Mouse (Mus musculus) forebrain, embryonic 10.5 days (tissue): ENCODE measurements at regions not wholly inside any gene's neighbourhood (a gene's known extent, or its start where the extent isn't known, plus 50 kb on each side); places are given as distances from the start of the nearest gene placed in this dataset.

Experiments used
- DNase-seq: peaks from one replicate; pipeline ENCODE4 v3.0.0-alpha.2; 2017; ENCODE audit warnings: low spot score; ENCODE audit errors: extremely low spot score
- H3K27ac ChIP-seq: fragments of 300-500 bp; sonication (generic); 2 replicates; pipeline ENCODE4 v1.5.1; 2016; ENCODE audit warnings: mild to moderate bottlenecking
- H3K27me3 ChIP-seq: fragments of 300-500 bp; sonication (generic); 2 replicates; pipeline ENCODE4 v1.6.1; 2016; ENCODE audit warnings: mild to moderate bottlenecking; ENCODE audit not compliant: poor library complexity, severe bottlenecking
- H3K36me3 ChIP-seq: fragments of 300-500 bp; sonication (generic); replicated peaks from 2 replicates; pipeline ENCODE4 v1.6.1; 2016; ENCODE audit warnings: mild to moderate bottlenecking, moderate library complexity
- H3K4me1 ChIP-seq: fragments of 300-500 bp; sonication (generic); 2 replicates; pipeline ENCODE4 v1.6.1; 2016
- H3K4me3 ChIP-seq: fragments of 300-500 bp; sonication (generic); 2 replicates; pipeline ENCODE4 v1.5.1; 2016; ENCODE audit warnings: mild to moderate bottlenecking, moderate library complexity
- H3K9me3 ChIP-seq: fragments of 300-500 bp; sonication (generic); 2 replicates; pipeline ENCODE4 v1.6.1; 2016; ENCODE audit warnings: mild to moderate bottlenecking, moderate library complexity
- WGBS: fragments of 180-500 bp; shearing (Covaris S2); methylation state at CpG from one replicate; pipeline ENCODE4 v1.1.7; 2016; 5-methylcytosine and 5-hydroxymethylcytosine counted together

DNA sequence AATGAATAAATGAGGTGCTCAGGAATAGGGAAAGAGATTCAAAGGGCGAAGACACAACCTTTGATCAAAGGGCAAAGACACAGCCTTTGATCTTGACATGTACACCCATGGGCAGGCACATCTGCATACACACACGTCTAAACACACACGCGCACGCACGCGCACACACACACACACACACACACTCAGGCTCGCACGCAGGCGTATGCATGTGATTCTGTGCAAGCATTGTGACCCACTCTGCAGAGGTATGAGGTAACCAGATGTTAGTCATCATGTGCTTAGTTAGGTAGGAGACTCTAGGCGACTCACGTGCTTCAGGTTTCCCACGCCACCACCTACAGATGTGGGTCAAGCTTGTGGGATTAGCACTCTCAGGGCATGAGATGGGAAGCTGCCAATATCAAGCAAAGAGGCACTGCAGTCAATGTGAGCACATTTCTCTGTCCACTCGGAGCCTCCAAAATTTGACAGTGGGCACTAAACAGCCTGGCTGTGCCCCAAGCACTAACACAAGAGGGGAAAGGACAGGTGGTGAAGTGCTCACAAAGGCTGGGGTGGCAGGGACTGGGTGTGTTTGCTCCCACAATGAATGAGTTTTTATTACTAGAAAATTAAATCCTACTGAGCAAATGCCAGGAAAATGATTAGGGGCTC is 123.3 kb upstream of the Slc44a1 start:
- peak overlapping the region; percentile 76 for H3K27ac ChIP-seq
- H3K4me3 ChIP-seq = no peak overlapping the region
- no peaks in the 10 kb centered on the region for H3K36me3 ChIP-seq
- WGBS = 93% methylated on average over 14 of the region's 14 CpGs
- H3K4me1 ChIP-seq = peaks cover 11% of the 10 kb centered on the region
- no peak for DNase-seq
- no peaks in the 10 kb centered on the region for H3K9me3 ChIP-seq
- H3K27me3 ChIP-seq = no peaks in the 10 kb centered on the region

GRCm38 (mm10) chr4:53315876-53316762 is 124.1 kb upstream of the Slc44a1 start:
- Histone ChIP-seq H3K27me3 (no peaks in the 10 kb centered on the region), H3K27ac (no peak overlapping the region), H3K36me3 (no peaks in the 10 kb centered on the region), H3K4me1 (peaks cover 11% of the 10 kb centered on the region), H3K4me3 (no peak overlapping the region), H3K9me3 (no peaks in the 10 kb centered on the region)
- no peak for DNase-seq
- WGBS = 85% methylated on average over 13 of the region's 13 CpGs

- WGBS = 91% methylated on average over 7 of the region's 7 CpGs
- H3K4me1 ChIP-seq = peaks cover 11% of the 10 kb centered on the region
- no peak for DNase-seq
- H3K27me3 ChIP-seq = no peaks in the 10 kb centered on the region
- H3K4me3 ChIP-seq = no peak overlapping the region
- H3K9me3 ChIP-seq = no peaks in the 10 kb centered on the region
- H3K36me3 ChIP-seq = no peaks in the 10 kb centered on the region
- no peak overlapping the region for H3K27ac ChIP-seq
These were observed 124.9 kb upstream of the Slc44a1 start for GRCm38 (mm10) chr4:53315121-53315875.

DNA sequence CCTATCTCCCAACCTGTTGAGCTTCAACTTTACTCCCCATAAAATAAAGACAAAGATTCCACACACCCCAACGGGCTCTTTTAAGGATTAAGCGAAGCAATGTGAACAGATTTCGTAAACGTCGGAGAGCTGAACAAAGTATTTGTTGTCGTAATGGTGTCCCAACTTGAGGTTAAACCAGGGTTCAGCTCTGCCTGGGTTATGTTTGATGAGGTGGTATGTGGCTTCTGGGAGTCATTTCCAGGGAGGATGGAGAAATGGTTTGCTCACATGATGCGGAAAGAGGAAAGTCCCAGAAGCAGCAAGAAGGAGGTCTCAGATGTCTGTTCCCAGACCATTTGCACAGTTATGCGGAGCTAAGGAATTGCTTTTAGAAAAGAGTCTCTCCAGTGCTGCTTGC is 126.1 kb upstream of the Slc44a1 start:
- H3K36me3 ChIP-seq = no peaks in the 10 kb centered on the region

DNA sequence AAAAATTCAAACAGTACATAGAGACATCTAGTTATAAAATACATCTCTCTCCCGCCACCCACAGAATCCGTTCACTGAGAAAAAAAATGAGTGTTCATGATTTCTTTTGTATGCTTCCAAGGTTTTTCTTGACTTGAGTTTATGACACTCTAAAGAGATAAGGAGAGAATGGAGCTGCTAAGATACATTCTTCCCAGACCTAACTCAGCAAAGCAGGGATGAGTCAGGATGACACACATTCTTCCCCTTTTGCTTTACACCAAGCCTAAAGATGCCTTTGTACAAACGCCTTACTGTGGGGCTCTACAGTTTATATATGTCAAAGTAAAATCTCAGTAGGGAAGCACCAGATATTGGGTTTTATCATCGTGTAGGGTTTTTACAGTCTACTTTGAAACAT is 133.1 kb upstream of the Slc44a1 start:
- no peak for DNase-seq
- Histone ChIP-seq H3K27ac (no peak overlapping the region), H3K27me3 (no peaks in the 10 kb centered on the region), H3K4me1 (no peaks in the 10 kb centered on the region), H3K9me3 (no peaks in the 10 kb centered on the region), H3K4me3 (no peak overlapping the region), H3K36me3 (no peaks in the 10 kb centered on the region)
- WGBS = 89% methylated on average over 4 of the region's 4 CpGs

More for the DNA sequence above, 126.1 kb upstream of the Slc44a1 start:
- WGBS = 95% methylated on average over 8 of the region's 8 CpGs
- H3K9me3 ChIP-seq = no peaks in the 10 kb centered on the region
- no peak overlapping the region for H3K27ac ChIP-seq
- H3K4me1 ChIP-seq = peaks cover 11% of the 10 kb centered on the region
- H3K4me3 ChIP-seq = no peak overlapping the region
- no peak for DNase-seq
- H3K27me3 ChIP-seq = no peaks in the 10 kb centered on the region

- no peak overlapping the region for H3K27ac ChIP-seq
- no peaks in the 10 kb centered on the region for H3K36me3 ChIP-seq
- DNase-seq = no peak
- no peak overlapping the region for H3K4me3 ChIP-seq
- H3K9me3 ChIP-seq = no peaks in the 10 kb centered on the region
- H3K4me1 ChIP-seq = no peaks in the 10 kb centered on the region
- no peaks in the 10 kb centered on the region for H3K27me3 ChIP-seq
- WGBS = 87% methylated on average over 4 of the region's 4 CpGs
These were observed 135.3 kb upstream of the Slc44a1 start for GRCm38 (mm10) chr4:53304782-53305385.

GRCm38 (mm10) chr4:53304290-53304654 is 135.9 kb upstream of the Slc44a1 start:
- Histone ChIP-seq H3K36me3 (no peaks in the 10 kb centered on the region), H3K4me1 (no peaks in the 10 kb centered on the region), H3K4me3 (no peak overlapping the region), H3K27ac (no peak overlapping the region), H3K9me3 (no peaks in the 10 kb centered on the region), H3K27me3 (no peaks in the 10 kb centered on the region)
- WGBS = 88% methylated on average over 2 of the region's 2 CpGs
- no peak for DNase-seq

DNA sequence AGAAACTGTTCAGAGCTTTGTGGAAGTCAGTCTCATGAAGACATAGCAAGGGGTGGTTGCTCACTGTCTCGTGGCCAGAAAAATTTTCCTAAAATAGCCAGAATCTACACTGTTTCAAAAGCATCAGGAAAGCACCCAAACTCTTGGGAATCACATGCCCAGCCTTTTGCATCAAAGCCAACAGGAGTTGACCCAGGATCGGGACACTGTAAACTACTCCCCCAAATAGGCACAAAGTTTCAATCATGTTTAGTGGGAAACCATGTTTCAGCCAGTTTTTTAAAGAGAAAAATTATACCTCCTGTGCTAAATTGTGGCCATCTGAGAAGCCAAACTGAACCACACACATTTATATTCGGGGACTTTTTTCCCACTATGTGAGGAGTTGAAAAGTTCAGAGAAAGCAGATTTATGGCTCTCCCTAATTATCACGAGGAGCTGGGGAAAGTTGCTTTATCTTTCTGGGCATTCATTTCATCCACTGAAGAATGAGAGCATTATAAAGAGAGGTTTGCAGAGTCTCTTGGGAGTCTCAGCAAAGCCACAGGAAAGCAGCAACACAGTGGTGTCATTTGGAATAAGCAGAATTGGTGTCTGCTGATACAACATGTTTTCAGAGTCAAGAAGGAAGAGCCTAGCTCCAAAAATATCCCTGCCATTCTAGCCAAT is 136.5 kb upstream of the Slc44a1 start:
- Histone ChIP-seq H3K9me3 (no peaks in the 10 kb centered on the region), H3K4me3 (no peak overlapping the region)
- 81% methylated on average over 4 of the region's 4 CpGs for WGBS

DNA sequence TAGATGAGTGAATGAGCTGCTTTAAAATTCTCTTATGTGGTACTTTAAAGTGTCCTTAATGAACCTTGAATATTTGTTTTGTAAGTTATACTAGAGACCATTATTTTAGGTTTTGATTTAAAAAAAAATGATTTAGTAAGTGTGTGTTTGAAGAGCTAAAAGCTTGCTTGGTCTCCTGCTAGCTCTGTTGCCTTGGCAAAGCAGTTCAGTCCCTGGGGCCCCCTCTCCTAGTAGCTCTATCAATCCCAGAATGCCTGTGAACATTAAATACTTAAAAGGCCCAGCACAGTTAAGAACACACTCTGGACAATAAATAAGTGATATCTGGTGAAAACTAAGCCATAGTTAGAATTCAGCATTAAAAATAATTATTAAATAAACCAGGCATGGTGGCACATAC is 138.3 kb upstream of the Abca1 start:
- no peaks in the 10 kb centered on the region for H3K36me3 ChIP-seq
- no peak overlapping the region for H3K27ac ChIP-seq
- no peaks in the 10 kb centered on the region for H3K27me3 ChIP-seq
- no peaks in the 10 kb centered on the region for H3K4me1 ChIP-seq
- no peak overlapping the region for H3K4me3 ChIP-seq
- H3K9me3 ChIP-seq = peaks cover 4% of the 10 kb centered on the region; the same call in 1 of the 2 replicates
- DNase-seq = no peak

More for the DNA sequence above, 136.5 kb upstream of the Slc44a1 start:
- H3K4me1 ChIP-seq = no peaks in the 10 kb centered on the region
- no peaks in the 10 kb centered on the region for H3K27me3 ChIP-seq
- H3K27ac ChIP-seq = no peak overlapping the region
- DNase-seq = no peak
- H3K36me3 ChIP-seq = no peaks in the 10 kb centered on the region

- Histone ChIP-seq H3K4me1 (no peaks in the 10 kb centered on the region), H3K9me3 (peaks cover 12% of the 10 kb centered on the region; the same call in 1 of the 2 replicates), H3K4me3 (no peak overlapping the region), H3K27ac (no peak overlapping the region), H3K36me3 (no peaks in the 10 kb centered on the region), H3K27me3 (no peaks in the 10 kb centered on the region)
- DNase-seq = no peak
- 97% methylated on average over 3 of the region's 3 CpGs for WGBS
These were observed 132.9 kb upstream of the Abca1 start for GRCm38 (mm10) chr4:53292606-53293005.

- DNase-seq = no peak
- no peak overlapping the region for H3K4me3 ChIP-seq
- no peaks in the 10 kb centered on the region for H3K36me3 ChIP-seq
- no peaks in the 10 kb centered on the region for H3K4me1 ChIP-seq
- 71% methylated on average over 12 of the region's 12 CpGs for WGBS
- no peak overlapping the region for H3K27ac ChIP-seq
- no peaks in the 10 kb centered on the region for H3K9me3 ChIP-seq
- H3K27me3 ChIP-seq = no peaks in the 10 kb centered on the region
These were observed 118.2 kb upstream of the Abca1 start for GRCm38 (mm10) chr4:53277741-53278525.
